Mouse (Mus musculus): ENCODE measurements around the gene Slc16a13.

DNA sequence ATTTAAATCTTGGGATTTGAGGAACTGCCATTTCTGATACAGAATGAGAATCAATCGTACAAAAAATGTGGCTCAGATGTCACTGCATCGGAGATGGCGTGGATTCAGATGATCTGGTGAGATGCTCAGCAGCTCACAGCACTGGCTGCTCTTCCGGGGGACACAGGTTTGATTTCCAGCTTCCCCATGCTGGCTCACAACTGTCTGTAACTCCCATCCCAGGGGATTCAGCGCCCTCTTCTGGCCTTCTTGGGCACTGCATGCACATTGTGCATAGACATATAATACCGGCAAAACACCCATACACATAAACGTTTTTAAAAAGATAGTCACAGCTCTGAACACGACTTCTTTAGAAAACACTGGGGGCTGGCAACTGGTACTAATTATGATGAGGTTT is 43.2 kb downstream of the Slc16a13 start:
- peak; percentile 42 for TF ChIP-seq CTCF (IDR thresholded peaks at IDR 0.05)
- no peak for TF ChIP-seq EP300 (IDR thresholded peaks at IDR 0.05)

All from lung, postnatal 0 days (tissue).